Mouse (Mus musculus): ENCODE results near the gene Pkig.
A peak's percentile ranks its signal among the peaks of the same experiment; 100 is the strongest.
"Not testable (repeated sequence)": the region's sequence is repeated elsewhere in the genome, so short reads cannot be mapped to it uniquely, and the experiment has no call there.

Gene Pkig

GRCm38 (mm10) chr2:163685761-163686200 is 27.6 kb downstream of the Pkig start:
- peak in 1 of 2 experiments; percentile 47 for DNase-seq

GRCm38 (mm10) chr2:163686233-163686632 is 28.0 kb downstream of the Pkig start:
- no peak for DNase-seq

DNA sequence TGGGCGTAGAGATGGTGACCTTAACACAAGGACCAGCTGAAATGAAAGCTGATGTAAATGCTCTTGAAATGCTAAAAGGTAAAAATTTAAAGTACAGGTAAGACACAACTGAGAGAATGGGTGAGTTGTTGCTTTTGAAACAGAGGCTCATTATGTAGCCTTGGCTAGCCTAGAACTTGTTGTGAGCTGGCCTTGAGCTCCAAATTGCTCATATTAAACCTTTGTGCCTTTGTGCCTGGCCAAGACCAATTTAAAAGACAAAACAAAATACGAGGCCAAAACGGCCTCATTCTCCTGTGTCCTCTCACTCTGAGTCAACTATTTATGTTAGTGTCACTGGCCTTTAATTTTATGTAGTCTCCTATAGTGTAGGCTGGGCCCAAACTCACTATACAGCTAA is 28.7 kb downstream of the Pkig start:
- DNase-seq, result no peak

DNA sequence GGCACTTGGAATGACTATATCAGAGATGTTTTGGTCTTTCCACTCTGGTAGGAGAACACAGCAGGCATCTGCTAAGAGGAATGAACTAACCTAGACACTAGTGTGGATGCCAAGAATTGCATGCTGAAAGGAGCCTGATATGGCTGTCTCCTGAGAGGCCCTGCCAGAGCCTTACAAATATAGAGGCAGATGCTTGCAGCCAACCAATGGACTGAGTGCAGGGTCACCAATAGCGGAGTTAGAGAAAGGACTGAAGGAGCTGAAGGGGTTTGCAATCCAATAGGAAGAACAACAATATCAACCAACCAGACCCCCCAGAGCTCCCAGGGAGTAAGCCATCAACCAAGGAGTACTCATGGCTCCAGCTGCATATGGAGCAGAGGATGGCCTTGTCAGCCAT is 30.2 kb downstream of the Pkig start:
- DNase-seq, result not testable (repeated sequence)

DNA sequence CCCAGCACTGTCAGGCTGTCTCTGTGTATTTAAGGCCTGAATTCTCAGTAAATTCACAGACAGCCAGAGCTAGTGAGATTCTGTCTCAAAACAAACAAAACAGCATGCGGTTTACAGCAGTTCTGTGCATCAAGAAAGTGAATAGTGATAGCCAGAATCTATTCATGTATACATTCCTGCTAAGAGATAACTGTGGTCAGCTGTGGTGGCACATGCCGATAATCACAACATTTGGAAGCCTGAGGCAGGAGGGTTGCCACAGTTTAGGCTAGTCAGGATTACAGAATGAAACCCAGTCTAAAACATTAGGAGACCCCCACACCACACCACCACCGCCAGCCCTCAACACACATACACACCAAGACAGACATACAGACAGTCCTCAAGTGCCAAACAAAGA is 31.6 kb downstream of the Pkig start:
- DNase-seq, result no peak

GRCm38 (mm10) chr2:163690409-163691304 is 32.5 kb downstream of the Pkig start:
- peak in 1 of 2 experiments; percentile 27 for DNase-seq

DNA sequence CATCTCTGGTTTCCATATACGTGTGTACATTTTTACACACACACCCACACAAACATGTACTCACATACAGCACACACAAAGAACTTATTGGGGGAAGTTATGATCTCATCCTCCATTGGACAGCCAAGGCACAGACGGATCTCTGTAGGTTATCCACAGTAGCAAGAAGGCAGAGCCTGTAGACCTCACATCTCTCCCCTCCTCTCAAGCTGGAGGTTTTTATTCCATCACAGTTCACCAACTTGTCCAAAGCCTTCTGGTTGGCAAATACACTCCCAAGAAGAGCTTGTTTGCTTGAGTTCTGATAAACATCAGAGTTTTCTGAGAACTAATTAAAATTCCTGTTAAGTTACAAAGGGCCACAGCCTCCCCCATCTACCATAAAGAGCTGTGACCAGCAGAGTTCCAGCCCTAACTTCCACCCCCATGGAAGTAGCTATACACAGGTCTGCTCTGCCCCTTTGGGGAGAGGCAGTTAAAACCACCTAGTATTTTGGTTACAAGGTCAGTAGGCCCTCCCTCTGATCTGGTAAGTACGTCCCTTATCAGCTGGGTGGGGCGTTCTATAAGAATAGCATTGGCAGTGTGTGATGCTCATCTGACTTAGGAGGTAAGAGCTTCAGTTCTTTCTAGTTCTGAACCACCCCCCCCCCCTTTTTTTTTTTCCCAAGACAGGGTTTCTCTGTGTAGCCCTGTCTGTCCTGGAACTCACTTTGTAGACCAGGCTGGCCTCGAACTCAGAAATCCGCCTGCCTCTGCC is 33.8 kb downstream of the Pkig start:
- DNase-seq, result no peak

- DNase-seq, result no peak
Measured at GRCm38 (mm10) chr2:163692873-163693612, 34.9 kb downstream of the Pkig start.

GRCm38 (mm10) chr2:163693716-163694314 is 35.6 kb downstream of the Pkig start:
- peak; percentile 61 to 69 for DNase-seq

GRCm38 (mm10) chr2:163696763-163697162 is 38.6 kb downstream of the Pkig start:
- no peak for DNase-seq

DNA sequence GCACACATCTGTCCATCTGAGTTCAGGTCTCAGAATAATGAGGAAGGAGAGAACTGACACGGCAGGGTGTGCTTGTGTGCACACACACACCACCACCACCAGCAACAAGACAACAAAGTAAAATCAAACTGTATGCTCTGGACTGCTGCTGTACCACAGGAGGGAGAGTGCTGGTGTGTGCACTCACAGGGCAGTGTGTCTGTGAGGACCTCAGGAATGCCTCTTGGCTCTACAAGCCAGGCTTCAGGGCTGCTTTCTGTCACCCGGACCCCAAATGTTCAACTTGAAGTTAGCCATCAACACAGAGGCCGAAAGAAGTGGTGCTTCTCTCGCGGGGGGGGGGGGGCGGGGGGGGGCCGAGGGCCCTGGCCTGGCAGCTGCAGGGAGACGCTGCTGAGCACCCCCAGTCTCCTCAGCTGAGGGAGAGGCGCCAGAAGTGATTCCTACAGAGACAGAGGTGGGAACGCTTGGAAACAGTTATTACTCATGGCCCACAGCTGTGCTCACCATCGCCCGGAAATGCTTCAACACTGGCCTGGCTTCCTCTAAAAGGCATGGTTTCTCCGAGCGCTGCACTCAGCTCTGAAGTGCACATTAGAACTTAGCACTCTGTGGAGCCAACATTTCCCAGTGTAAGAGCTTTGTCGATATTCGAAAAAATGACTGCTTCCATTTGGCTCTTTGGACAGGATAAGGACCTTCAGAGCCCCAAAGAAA is 39.7 kb downstream of the Pkig start:
- no peak for DNase-seq

GRCm38 (mm10) chr2:163699078-163699780 is 41.0 kb downstream of the Pkig start:
- no peak for DNase-seq

DNA sequence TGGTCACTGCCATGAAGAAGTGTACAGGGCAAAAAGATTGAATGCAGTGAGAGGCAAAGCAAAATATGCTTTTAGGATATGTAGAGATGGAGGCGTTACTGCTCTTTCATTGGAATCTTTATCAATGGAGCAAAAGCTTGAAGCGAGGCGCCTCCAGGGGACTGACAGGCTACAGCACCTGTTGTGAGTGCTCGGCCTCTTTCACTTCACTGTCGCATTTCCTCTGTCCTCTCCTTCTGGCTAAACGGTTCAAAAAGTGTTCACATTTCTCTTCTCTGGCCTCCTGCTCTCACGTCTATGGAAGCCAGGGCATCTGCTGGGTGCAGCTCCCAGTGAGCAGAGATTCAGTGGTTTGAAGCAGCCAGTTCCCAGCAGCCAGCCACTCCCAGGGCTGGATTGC is 44.2 kb downstream of the Pkig start:
- no peak for DNase-seq

DNA sequence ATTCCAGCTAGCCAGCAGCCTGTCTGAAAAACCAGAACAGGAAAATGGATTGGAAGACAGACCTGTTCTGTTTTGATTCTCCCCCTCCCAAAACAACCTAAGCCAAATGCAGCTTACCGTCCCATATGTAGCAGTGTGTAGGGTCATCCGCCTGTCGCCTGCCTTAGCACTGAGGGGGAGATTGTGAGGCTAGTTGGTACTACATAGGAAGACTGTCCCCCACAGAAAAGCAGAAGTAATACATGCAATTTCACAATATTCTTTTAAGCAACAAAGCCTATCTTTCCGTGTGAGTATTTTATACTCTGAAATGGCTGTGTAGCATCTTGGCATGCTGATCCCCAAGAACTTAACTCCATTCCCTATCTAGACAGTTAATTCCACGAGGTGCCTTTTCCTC is 44.7 kb downstream of the Pkig start:
- DNase-seq, result no peak

DNA sequence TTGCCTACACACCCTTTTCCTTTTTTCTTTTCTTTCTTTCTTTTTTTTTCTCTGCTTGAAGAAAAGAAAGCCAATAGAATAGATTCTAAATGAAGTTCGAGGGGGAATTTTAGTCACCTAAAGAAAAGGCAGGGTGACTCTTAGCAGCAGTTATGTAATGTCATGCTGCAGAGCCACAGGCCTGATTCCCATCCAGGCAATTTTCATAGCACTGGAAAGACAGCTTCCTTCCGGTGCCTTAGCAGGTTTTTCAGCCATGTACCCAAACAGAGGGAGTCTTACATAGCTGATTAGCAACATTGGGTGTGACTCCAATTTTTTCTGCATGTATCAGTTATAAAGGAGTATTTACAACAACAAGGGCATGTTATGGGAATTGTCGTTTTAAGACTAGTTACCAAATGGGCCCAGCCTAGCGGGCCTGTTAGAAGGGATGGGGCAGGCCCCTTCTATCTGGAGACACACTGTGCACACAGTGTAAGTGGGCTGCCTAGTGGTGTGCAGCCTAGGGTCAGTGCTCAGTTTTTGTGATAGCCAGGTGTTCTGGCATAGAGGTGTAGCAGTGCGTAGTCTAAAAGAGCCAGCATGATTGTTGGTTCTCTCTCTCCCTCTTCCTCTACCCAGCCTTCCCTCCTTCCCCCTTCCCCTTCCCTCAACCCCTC is 45.5 kb downstream of the Pkig start:
- DNase-seq, result no peak

- no peak for DNase-seq
Measured at GRCm38 (mm10) chr2:163708321-163708720, 50.1 kb downstream of the Pkig start.

- DNase-seq, result no peak
Measured at GRCm38 (mm10) chr2:163708763-163709250, 50.6 kb downstream of the Pkig start.

GRCm38 (mm10) chr2:163710000-163710399 is 51.8 kb downstream of the Pkig start:
- no peak for DNase-seq

GRCm38 (mm10) chr2:163710606-163711159 is 52.5 kb downstream of the Pkig start:
- no peak for DNase-seq

- DNase-seq, result no peak
Measured at GRCm38 (mm10) chr2:163711368-163711868, 53.2 kb downstream of the Pkig start.
